Mouse (Mus musculus): ENCODE results near the gene Stxbp1.

Gene Stxbp1

GRCm38 (mm10) chr2:32781710-32782109, 65.3 kb downstream of the Stxbp1 start:
- no peak for DNase-seq

GRCm38 (mm10) chr2:32779714-32780113, 67.3 kb downstream of the Stxbp1 start:
- DNase-seq: no peak

GRCm38 (mm10) chr2:32779131-32779530, 67.9 kb downstream of the Stxbp1 start:
- DNase-seq: peak; percentile 69

GRCm38 (mm10) chr2:32778081-32778480, 69.0 kb downstream of the Stxbp1 start:
- no peak for DNase-seq

- no peak for DNase-seq
These were observed 70.9 kb downstream of the Stxbp1 start for GRCm38 (mm10) chr2:32776192-32776591.

- peak; percentile 95 for DNase-seq
These were observed 71.5 kb downstream of the Stxbp1 start, which contains the start of the genes Ttc16 and Ptrh1 for GRCm38 (mm10) chr2:32775359-32776074. Gene Ttc16, minus strand, starts transcription at chr2:32775633. Gene Ptrh1, plus strand, starts transcription at chr2:32775786.

- DNase-seq: no peak
These were observed 74.3 kb downstream of the Stxbp1 start for GRCm38 (mm10) chr2:32772626-32773279.

GRCm38 (mm10) chr2:32771886-32772285, 75.2 kb downstream of the Stxbp1 start:
- DNase-seq: no peak

GRCm38 (mm10) chr2:32769327-32770085, 77.5 kb downstream of the Stxbp1 start:
- DNase-seq: no peak

- no peak for DNase-seq
These were observed 78.3 kb downstream of the Stxbp1 start for GRCm38 (mm10) chr2:32768661-32769285.

- DNase-seq: no peak
These were observed 79.8 kb downstream of the Stxbp1 start for GRCm38 (mm10) chr2:32767241-32767640.

- no peak for DNase-seq
These were observed 83.7 kb downstream of the Stxbp1 start for GRCm38 (mm10) chr2:32763353-32763752.

GRCm38 (mm10) chr2:32761859-32762258, 85.2 kb downstream of the Stxbp1 start:
- DNase-seq: no peak

- no peak for DNase-seq
These were observed 85.7 kb downstream of the Stxbp1 start for GRCm38 (mm10) chr2:32761361-32761760.

GRCm38 (mm10) chr2:32759001-32759400, 88.0 kb downstream of the Stxbp1 start:
- DNase-seq: no peak

- DNase-seq: no peak
These were observed 88.5 kb downstream of the Stxbp1 start for GRCm38 (mm10) chr2:32758503-32758902.

- peak; percentile 97 for DNase-seq
These were observed 89.8 kb downstream of the Stxbp1 start, which contains the start of gene Tor2a for GRCm38 (mm10) chr2:32757056-32757845. Gene Tor2a, plus strand, starts transcription at chr2:32757234.

- no peak for DNase-seq
These were observed 90.4 kb downstream of the Stxbp1 start for GRCm38 (mm10) chr2:32756674-32757055.

GRCm38 (mm10) chr2:32752181-32752580, 94.9 kb downstream of the Stxbp1 start:
- no peak for DNase-seq

- DNase-seq: no peak
These were observed 95.4 kb downstream of the Stxbp1 start for GRCm38 (mm10) chr2:32751665-32752033.

- no peak for DNase-seq
These were observed 96.0 kb downstream of the Stxbp1 start for GRCm38 (mm10) chr2:32750887-32751664.
